Mouse (Mus musculus): ENCODE results near the gene Srcin1. TPM values are rescaled to one million over a fixed set of nuclear protein-coding genes. Genes with fewer than 3 reads are reported as not detected.

Gene Srcin1
- total RNA-seq, 2 experiments from 2014 or later, result 1.1 to 1.4 TPM

DNA sequence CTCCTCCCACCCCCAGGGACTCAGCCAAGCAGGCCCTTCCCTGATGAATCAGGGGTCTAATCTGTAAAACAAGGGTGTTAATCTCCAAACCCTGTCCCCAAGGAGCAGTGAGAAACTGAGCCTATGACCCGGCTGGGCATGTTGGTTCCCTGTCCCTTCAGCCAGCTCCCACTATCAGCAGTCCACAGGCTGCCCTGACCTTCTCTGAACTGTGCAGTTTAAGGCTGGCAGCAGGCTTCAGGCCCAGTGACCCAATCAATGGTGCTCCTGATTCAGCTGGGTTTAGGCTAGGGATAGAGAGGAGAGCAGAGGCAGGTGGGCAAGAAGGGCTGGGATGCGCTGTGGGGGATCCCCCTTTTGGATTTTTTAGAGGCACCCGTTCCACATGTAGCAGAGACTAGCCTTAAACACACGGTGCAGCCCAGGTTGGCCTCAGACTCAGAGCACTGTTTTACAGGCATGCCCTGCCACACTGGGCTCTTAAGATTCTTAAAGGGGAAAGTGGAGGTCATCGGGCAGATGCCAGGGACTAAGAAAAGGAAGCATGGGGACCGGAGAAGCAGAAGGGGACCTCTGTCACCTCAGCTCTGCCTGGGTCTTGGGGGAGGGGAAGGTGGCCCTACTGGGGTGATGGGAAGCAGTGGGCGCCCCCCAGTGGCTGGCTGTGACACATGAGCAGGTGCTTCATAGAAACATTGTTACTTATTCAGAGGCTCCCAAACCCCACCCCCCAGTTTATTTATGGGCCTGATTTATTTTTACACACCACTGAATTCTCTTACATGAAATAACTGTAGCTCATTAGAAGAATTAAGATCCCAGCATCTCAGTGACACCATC lies 19.2 kb downstream of the Srcin1 start:
- DNase-seq, result peak; percentile 72

DNA sequence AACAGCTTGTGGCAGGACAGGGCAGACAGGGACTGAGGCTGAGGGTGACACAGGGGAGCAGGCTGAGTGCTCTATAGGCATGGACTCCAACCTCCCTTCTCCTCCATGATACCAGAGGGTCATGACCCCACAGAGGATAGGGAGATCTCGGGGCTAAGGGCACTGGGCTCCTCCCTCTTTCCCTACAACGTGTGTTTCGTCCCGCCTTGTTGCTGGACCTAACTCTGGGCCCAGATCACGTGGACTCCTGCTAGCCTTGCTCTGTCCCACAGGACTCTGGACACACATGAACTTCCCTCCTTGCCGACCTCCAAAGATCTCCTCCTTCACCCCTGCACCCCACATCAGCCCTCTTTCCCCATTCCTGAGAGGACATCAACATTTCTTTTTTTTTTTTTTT lies 20.8 kb downstream of the Srcin1 start:
- no peak for DNase-seq

DNA sequence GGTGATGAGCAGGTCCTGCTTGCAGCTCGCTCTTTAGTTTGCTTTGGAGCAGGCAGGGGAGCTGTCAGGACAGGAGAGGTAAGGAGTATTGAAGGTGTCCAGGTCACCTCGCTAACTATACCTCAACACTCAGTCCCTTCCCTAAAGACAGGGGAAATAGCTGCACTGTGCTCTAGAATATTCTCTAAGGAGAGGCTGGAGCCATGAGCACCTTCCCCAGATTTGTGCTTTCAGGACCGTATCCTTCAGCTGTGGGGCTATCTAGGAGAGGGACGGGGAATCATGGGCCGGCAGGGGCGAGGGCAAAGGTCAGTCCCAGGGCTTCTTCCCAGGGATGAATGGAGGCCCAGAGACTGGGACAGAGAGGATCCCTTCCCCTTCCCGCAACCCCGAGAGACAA lies 23.8 kb downstream of the Srcin1 start:
- no peak for DNase-seq

DNA sequence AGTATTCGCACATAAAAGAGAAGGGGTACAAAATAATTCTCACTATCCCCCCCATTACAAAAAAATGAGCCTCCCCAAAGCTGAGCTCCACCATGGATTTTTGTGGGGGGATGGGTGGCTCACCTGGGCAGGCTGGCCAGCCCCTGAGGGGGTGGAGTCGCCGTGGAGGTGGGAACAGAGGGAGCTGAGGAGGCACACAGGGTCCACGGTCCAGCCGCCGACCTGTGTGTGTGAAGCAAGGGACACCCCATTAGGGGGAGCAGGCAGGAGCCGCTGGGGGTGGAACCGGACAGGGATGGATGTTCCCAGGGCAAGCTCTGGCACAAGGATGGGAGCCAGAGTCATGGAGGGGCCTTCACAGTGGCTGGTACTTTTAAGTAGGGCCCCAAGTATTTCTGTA lies 27.2 kb downstream of the Srcin1 start:
- DNase-seq, result no peak

DNA sequence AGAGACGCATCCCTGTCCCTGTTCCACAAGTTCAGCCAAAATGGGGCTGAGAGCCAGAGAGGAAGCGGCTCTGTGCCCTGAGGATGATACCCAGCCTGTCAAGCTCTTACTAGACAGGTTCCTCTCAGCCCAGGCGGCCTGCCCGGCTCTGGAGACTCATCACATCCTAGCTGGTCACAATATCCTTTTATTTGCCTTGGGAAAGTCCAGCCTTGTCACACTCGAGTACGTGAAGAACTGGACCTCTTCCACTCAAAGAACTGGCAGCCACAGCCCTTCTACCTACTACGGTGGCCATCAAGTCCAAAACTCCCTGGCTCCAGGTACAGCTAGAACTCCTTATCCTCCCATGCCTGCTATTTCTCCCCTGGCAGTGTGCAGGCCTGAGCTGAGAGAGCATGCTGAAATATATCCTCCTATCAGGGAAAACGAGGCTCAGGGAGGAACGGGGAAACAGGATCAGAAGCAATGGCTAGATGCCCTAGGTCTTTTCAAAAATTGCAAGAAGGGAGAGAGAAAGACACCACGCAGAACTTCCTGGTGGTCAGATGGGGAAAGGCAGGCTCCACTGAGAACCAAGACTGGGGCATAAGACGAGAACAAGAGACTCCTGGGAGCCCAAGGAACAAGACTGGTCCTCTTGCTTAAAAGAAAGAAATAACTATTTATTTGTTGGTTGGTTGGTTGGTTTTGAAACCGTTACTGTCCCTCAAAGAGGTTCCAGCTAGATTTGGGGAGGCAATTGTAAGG lies 27.9 kb downstream of the Srcin1 start:
- no peak for DNase-seq

DNA sequence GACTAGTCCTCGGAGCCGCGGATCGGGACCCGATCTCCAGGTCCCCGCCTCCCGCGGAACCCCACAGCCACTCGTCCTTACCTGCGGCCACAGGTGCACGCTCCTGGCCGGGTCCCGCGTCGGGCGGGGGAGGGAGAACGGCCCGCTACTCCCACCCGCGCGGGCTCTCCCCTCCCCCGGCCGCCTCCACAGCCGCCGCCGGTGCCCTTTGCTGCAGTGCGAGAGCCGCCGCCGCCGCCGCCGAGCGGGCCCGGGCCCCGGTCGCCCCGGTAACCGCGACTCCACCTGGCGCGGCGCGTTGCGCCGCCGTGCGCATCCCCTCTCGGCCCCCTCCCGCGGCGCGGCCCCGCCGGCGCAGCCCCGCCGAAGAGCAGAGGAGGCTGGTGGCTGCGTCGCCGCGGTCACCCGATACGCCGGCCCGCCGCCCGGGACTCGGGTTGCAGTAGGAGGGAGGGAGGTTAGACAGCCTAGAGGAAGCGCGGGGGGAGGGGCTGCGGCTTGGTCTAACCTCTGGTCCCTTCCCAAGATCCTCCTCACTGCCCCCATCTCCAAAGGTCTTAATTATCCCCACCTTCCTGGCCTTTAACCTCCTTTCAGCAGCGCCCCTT lies 29.1 kb downstream of the Srcin1 start:
- peak; percentile 56 for DNase-seq

DNA sequence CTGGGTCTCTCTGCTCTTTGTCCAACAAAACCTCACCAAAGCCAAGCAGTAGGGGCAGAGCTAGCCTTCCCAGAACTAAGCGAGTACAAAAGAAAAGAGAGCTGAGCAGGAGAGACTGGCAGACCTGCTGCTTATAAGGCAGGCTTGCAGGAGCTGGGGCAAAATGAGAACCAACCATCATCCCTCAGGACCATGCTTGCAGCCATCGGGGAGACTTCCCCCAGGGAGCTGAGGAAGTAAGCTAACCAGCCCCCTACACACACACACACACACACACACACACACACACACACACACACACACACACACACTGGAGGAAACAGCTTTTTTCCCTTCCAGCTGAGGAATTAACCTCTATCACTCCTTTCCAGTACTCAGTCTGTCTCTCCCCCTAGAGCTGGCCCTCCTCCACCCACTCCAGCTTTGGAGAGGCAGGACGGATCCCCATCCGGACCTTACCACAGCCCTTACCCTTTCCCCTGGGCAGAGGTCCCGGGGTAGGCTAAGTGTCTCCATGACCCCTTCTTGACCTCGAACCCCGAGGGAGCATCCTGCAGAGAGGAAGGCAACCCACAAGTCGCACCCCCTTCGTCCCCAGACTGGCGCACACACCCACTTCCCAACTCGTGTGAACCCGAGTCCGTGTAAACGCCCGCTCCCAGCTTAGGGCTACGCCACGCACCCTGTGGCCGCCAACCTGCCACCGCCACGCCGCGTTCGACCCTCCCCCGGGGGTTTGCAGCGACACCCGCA lies 30.0 kb downstream of the Srcin1 start:
- no peak for DNase-seq

DNA sequence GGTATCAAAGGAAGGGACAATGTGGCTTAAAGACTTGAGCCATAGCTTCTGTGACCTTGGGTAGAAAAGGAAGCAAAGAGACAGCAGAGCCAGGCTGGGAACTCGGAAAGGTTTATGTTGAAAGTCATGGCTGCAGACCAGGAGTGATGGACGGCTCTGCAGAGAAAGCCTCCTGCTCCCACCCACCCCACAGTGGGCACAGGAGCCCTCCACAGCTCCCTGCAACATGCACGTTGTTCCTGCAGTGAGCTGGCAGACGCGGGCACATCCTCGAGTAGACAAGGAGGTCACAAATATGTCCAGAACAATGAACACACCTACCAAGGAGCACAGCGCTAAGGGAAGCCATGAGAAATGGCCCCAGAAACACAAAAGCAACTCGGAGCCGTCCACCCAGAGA lies 32.1 kb downstream of the Srcin1 start:
- no peak for DNase-seq

DNA sequence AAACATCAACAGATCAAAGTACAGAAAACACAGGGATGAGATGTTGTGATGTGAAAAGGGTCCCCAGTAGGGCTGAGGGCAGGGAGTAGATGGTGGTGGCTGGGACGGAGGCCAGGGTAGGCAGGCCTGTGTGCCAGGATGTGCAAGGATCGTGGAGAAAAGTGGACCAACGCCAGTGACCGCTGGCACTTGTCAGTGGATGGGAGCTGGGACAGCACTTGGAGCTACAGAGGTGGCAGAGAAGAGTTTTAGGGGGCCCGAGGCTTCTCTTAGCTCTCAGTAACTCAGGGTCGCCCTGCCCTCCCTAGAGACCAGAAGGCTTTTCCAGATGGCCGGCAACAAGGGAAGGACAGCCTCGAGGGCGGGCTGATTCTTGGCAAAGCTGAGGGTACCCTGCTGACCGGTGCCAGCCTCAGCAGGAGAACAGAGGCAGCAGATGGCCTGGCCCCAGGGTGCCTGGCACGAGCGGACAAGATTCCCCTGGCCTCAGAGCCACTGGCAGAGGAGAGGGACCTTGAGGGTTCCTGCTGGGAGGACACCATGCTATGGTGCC lies 32.7 kb downstream of the Srcin1 start:
- DNase-seq, result peak; percentile 33

DNA sequence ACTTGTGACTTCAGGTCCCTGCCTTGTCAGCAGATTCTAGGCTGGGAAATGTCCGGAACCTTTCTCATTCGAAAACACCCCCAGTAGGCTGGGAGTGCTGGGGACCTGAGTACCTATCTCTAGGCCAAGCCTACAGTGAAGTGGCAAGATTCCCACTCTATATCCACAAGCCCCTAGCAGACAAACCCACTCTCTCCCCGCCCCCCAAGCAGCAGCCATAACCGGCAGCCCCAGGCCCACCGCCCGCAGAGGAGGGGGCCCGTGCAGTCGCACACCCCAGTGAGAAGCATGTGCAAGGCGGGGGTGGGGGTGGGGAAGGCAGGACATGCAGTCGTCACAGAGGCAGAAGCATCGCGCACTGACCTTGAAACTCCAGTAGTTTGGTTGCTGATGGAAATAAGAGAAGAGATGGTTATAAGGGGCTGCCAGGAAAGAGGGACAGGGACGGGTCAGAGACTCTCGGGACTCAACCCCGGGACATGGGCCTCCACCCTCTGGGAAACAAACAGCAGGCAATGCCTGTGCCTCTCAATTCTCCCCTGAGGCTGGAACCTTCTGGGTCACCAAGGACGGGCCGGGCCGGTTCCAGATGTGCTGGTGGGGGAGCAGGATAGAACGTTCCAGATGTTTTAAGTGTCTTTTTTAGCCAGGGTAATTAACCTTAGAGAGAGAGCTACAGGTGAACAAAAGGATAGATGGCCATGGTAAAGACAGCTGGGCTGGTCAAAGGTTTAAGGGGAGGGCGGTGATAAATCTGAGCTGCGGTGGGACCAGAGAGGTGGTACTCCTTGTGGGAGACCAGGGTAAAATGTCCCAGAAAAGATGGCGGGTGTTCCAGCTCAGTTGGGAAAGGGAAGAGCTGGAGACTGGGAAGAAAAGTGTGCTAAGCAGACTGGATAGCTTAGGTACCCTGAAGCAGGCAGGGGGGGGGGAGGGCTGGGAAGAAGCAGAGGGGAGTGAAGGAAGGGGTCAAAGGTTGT lies 33.5 kb downstream of the Srcin1 start:
- DNase-seq, result no peak

DNA sequence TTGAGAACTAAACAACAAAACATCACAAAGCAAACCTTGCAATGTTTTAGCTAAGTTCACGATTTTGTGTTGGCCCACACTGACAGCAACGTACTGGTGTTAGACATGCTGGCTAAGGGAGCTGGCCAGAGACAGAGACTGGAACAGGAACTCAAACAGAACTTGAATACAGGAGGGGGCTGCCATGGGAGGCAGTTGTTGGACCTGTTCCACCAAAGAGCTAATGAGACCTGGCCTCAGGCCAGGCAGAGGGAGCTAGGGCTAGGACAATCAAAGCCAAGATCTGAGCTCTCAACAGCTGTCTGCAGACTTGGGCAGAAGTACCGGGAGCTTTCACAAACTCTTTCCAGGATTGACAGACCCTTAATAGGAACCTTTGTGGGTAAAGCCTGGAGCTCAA lies 35.4 kb downstream of the Srcin1 start:
- DNase-seq, result no peak

DNA sequence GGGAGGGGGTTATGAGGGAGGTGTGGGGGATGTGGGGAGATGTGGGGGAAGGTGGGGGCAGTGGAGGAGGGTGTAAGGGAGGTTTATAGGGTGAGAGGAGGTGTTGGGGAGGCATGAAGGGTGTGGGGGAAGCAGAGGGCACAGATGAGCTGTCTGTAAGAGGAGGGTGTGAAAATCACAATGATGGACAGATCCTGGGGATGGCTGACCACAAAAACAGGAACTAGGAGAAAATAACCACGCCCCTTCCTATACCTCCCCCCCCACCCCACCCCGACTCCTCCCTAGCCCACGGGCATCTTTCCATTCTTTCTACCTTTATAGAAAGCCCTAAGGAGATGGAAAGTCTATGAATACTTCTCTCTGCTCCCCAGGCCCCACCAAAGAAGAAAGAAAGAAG lies 35.9 kb downstream of the Srcin1 start:
- no peak for DNase-seq

DNA sequence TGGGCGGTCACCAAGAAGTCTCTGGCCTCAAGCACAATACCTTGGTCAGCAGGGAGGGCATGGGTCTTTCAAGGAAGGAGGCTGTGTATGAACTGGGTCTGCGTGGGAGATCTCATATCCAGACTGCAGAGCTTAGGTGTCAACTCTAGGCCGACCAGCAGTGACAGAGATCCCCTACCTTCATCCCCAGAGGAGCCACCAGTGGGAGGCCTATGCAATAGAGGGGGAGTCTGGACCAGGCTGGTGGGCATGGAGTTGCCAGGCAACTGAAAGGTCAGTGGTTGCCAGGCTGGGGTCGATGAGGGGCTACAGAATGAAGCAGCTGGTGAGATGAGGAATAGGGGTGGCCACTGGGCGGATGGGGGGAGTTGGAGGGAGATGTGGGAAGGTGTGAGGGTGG lies 36.4 kb downstream of the Srcin1 start:
- DNase-seq, result no peak

DNA sequence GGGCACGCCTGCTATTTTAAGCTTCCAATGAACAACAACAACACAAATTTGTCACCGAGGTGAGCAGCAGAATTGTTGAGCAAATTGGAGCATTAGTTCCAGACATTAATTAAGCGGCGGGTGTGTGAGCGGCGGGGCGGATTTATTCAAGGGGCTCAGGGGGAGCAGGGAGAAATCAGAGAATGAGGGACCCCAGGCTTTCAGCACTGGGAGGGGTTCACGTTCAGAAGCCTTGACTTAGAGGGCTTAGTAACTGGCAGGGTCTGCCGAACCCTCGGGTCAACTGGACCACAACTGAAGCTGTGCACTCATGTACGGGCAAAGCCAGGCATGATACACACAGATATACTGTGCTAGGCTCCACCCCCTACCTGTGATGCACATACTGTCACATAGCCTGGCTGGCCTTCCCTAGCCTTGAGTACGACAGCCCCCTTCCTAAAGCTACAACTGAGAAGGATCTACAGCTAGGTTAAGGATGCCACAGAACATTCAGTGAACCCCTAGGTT lies 38.4 kb downstream of the Srcin1 start:
- DNase-seq, result no peak

DNA sequence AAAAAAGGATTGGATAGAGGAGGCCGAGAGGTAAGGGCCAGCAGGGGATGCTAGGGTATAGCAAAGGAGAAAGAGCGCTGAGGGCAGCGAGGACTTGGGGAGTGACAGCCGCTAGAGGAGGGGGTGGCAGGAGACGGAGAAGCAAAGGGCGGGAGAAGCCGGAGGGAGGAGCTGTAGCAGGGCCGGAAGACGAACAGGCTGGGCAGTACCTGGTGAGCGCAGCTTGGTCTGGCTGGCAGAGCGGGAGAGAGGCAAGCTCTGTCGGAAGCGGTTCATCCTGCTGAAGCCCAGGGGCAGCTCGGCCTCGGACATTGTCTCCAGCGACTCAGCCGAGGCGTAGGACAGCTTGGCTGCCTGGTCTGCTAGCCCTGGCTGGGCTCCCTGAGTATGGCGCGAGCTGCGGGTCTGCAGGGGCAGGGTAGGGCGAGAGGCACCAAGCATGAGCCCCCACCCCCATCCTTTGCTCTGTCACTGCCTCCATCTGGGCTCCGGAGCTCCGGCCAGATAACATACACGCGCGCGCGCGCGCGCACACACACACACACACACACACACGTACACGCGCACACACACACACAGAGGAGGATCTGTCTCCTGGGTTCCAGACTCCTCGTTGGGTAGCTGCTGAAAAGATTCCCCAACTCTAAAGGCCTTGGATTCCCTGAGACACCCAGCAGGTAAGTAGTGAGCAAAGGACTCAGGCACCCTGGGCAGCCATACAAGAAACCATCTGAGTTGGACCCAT lies 39.0 kb downstream of the Srcin1 start:
- no peak for DNase-seq

DNA sequence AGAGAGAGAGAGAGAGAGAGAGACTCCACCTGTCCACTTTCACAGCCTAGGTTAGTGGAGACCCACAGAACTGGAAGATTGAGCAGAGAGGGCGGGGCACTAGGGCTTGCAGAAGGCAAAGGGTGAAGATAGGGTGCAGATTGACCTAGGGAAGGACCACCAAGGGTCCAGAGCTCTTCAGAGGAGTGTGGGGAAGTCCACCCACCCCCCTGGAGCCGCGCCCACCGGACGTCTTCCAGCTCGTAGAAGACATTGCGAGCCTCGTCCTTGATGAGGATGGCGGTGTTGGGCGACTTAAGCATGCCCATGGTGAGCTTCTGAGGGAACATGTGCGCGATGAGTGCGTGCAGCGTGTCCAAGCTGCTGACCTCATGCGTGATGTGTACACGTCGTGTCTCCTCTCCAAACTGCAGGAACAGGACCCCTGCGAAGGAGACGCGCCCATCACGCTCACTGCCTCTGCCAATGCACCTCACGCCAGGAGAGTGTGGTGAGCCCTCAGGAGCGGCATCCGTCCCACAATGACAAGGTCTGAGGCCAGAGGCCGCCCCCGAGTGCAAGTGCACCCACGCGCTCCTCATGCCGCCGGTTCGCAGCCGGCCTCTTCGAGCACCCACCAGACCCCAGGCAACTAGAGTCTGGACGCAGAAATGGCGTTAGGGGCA lies 39.8 kb downstream of the Srcin1 start:
- no peak for DNase-seq

DNA sequence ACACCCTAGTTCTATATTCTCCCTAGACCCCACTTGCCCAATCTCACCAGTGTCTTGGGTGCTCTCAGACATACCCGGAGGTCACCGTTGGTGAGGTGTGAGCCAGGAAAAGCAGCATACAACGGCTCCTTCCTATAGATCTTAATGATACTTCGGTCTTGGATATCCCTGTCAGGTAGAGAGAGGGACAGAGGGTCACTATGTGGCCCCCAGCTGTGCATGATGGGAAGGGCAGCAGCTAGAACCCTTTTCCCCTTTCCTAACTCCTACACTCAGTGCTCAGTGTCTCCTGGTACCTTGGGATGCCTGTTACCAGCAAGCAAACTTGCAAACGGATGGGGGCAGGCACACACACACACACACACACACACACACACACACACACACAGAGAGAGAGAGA lies 40.3 kb downstream of the Srcin1 start:
- no peak for DNase-seq

DNA sequence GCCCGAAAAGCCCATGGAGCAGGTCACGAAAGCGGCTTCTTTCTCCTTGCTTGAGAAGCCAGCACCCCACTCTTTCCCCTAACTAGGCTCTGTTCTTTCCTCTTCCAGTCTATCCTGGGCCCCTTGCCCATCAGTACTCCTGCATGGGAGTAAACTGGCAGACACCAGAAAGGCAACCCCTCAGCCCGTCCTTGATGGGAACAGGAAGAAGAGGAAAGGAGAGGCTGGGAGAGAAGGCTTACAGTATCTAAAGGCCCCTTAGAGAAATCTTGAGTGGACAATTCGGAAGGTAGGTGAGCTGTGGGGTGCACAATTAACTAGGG lies 40.7 kb downstream of the Srcin1 start:
- no peak for DNase-seq

DNA sequence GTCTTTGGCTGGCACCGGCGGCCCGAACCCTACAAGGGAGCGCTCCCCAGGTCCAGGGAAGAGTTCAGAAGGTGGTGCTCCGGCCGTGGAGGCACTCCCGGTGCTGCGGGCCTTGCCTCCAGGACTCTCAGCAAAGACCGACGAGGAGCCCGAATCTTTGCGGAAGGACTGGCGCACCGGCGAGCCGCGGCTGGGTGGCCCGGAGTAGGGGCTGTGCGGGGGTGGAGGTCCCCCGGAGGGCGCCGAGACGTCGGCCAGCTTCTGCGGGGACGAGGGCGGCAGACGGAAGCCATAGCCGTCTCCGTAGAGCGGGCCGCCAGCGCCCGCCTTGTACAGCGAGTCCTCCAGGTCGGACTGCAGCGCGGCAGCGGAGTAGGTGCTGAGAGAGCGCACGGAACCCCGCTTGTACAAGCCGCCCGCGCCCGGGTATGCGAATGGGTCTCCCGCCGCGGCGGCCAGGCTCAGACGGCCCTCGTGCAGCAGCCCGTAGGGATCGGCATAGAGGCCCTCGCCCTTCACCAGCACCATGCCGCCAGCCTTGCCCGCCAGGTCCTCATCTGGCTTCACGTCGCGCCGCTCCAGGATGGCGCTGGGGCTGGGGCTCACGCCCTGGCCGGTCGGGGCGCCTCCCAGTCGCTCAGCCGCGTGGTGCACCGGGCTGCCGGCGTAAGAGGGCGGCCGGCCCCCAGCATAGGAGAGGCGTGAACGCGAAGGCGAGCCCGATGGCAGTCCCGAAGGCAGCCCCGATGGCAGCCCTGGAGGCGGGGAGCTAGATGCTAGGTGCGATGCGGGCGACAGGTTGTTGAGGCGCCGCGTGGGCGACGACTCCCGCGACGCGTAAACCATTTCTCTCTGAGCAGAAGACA lies 41.3 kb downstream of the Srcin1 start:
- DNase-seq, result peak; percentile 27
